Mouse (Mus musculus) layer of hippocampus, adult 2 months (tissue): ENCODE results near the gene Chst1. TPM values are rescaled to one million over a fixed set of nuclear protein-coding genes. Genes with fewer than 3 reads are reported as not detected.

Experiments
- DNase-seq, 2 experiments: peaks; one replicate each; pipeline ENCODE4 v3.0.0; 2022; ENCODE audit warnings: low spot score in 2 of 2
- H3K27ac ChIP-seq: fragments of 200-600 bp; 2 replicates; pipeline ENCODE4 v1.8.1; 2022
- H3K4me3 ChIP-seq: fragments of 200-600 bp; 2 replicates; pipeline ENCODE4 v1.8.1; 2022; ENCODE audit warnings: mild to moderate bottlenecking
- CTCF ChIP-seq: fragments of 200-600 bp; conservative IDR thresholded peaks from 2 replicates; pipeline ENCODE4 v1.8.1; 2022; ENCODE audit warnings: antibody characterized with exemption, mild to moderate bottlenecking, moderate library complexity
- total RNA-seq, 2 experiments: library from RNA; stranded (reverse); gene quantifications; 2 replicates each; pipeline ENCODE4 v1.2.3; 2021

Gene Chst1
- total RNA-seq, 2 experiments from 2014 or later = 295 to 314 TPM

DNA sequence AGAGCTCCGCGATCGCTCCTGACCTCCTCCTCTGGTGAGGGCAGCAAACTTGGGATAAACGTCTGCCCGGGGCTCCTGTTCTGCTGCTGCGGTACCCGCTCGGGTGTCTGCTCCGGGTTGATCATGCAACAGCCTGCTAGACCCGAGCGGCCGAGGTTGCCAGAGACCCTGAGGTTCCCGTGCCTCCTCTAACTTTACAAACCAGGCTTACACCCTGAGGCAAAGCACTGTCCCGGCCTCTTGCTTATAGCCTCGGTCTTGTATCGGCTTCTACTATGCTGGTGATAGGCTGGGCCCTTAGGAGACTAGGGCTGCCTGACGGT, 802 bp downstream of the Chst1 start:
- DNase-seq = no peak
- Histone ChIP-seq H3K27ac (peak overlapping the region; percentile 99), H3K4me3 (peak overlapping the region; percentile 75)
- TF ChIP-seq CTCF = no peak

DNA sequence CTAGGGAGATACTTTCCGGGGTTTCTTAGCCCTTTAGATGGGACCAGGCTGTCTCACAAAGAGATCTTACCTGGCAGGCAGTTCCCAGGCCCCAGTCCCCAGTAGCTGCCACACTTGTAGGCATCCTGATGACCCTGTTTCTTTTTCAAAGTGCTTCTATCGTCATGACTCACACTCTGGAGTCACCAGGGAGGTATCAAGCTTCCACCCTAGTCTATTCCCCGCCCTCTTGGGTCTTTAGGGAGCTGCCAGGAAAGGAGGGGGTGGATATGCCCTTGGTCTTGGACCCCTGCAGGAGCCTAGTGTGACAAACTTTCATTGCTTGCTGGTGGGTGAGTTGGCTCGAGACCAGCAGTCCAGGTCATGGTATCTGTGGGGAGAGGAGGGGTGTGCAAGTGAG, 1.7 kb downstream of the Chst1 start:
- peak overlapping the region; percentile 75 for H3K4me3 ChIP-seq
- peak overlapping the region; percentile 99 for H3K27ac ChIP-seq
- DNase-seq = no peak
- no peak for TF ChIP-seq CTCF

DNA sequence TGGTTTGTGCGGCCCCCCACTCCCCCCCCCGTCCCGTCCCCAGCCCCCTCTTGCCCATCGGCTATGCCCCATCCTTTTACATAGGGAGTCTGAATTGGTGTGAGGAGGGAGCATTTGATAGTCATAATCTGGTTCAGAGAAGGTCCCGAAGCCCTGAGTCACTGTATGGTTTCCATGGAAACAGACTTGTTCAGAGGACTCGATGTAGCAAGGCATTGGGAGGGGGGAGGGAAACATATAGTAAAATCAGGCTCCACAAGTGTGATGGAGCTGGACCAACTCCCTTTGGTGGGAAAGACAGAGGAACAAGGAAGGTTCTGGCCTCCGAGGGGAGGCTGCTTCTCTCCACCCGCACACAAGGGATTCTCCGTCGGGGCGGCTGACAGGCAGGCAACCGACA, 2.6 kb downstream of the Chst1 start:
- DNase-seq = no peak
- H3K27ac ChIP-seq = peak overlapping the region; percentile 99
- H3K4me3 ChIP-seq = peak overlapping the region; percentile 75
- no peak for TF ChIP-seq CTCF

DNA sequence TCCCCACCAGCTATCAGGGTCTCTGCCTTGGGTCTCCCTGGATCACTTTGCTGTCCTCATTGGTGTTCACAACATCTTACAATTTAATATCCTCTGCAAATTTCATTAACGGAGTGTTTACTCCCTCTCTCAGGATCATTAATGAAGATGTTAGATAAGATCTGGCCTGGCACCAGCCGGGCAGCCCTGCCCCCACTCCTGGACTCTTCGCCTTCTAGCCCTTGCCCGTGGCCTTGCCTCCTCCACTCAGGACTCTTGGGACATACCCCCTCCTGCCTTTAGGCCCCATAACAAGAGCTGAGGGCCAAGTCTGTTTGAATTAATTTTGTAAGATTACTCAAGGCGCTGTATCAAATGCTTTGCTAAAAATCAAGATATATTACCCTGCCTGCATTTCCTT, 4.1 kb downstream of the Chst1 start:
- peak overlapping the region; percentile 75 for H3K4me3 ChIP-seq
- DNase-seq = no peak
- peak overlapping the region; percentile 99 for H3K27ac ChIP-seq
- TF ChIP-seq CTCF = no peak

DNA sequence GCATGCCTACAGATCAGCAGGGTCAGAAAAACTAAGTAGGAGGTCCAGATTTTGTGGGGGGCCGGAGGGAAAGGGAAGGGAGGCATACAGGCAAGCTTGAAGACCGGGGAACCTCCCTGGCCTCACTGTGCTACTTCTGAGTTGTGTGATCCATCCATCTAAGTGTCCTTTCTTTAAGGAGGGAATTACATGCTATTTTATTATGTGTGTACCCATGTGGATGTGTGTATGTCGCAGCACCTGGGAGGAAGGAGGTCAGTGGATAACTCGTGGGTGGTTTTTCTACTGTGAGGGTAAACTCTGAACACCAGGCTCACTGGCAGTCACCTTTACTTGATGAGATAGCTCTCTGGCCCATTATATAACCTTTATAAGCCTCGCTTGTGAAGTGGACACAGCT, 5.1 kb downstream of the Chst1 start:
- H3K4me3 ChIP-seq = peak overlapping the region; percentile 75
- no peak for DNase-seq
- TF ChIP-seq CTCF = no peak
- H3K27ac ChIP-seq = peak overlapping the region; percentile 99

DNA sequence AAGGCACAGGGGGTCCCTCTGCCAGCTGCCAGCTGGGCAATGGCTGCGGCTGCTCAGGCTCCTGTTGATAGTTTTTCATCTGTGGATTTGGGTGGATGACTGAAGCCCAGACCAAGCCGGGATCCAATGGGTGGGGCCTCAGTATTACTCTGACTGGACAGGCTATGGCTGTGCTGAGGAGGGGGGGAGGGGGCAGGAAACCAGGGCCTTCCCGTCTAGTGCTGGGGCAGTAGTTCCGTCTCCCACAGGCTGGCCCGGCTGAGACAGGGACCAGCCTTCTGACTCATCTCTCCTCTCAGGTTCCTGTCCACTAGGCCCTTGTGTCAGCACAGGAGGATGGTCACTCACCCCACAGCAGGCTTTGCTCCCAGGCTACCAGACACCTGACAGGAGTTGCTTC, 6.5 kb downstream of the Chst1 start:
- Histone ChIP-seq H3K27ac (peak overlapping the region; percentile 99), H3K4me3 (peak overlapping the region; percentile 75)
- DNase-seq = no peak
- no peak for TF ChIP-seq CTCF

DNA sequence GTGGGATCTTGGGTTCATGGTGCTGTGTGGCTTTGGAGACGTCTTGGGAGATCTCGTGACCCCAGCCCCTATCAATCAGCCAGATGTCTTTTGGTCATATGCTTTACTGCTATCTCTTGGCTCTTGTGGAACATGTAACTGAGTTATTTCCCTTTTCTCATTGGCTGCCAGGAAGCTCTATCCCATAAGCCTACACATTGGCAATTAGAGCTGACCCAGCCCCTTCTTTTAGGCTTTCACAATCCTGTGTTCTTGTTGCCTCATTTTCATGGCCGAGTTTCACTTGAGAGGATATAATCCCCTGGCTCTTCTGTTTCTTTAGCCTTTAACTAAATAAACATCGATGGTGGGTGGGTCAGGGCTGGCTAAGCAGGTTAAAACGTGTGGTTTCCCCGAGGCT, 7.6 kb downstream of the Chst1 start:
- no peak for DNase-seq
- H3K27ac ChIP-seq = peak overlapping the region; percentile 99
- H3K4me3 ChIP-seq = no peak overlapping the region
- no peak for TF ChIP-seq CTCF

DNA sequence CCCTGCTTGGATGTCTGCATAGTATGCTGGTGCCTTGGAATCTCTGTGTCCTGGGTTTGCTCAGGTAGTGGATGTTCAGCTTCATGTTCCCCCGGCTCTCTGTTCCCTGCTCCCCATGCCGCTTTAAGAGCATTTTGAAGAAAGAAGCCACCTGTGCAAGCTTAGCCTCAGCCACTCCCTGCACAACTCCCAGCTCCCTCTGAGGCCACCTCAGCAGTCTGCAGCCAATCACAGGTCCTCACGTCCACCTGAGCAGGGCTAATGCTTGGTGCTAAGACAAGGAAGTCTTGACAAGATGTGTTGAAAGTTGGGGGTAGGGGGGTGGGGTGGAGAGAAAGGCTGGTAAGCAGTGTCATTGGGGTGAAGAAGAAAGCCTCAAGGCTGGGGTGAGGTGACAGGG, 8.1 kb downstream of the Chst1 start:
- no peak for TF ChIP-seq CTCF
- H3K27ac ChIP-seq = peak overlapping the region; percentile 99
- no peak overlapping the region for H3K4me3 ChIP-seq

DNA sequence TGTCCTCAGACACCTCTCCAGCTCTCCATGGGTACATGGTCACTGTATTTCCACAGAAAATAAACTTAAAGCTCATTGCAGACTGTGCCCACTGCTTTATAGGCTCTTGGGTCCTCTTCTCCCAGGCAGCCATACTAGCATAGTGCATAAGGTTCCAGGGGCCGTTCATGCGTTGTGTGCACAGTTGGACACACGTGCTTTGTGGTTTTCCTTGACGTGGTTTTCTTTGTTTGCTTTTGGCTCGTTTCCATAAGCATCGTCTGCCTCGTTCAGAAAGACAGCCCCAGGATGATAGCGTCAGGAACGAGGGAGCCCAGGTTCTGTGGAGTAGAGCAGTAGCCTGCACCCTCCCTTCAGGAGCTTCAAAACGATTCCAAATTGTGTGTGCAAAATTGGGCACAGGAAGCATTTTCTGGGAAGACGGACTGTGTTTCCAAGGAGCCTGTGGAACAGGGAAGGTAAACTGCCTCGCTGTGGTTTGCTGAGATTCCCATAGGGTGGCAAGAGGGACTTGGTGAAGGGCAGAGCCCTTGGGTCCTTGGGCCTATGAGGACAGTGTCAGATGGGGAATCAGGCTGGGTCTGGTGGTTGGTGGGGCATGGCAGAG, 8.6 kb downstream of the Chst1 start:
- Histone ChIP-seq H3K27ac (peak overlapping the region; percentile 99), H3K4me3 (no peak overlapping the region; the same call in 1 of the 2 replicates)
- DNase-seq = no peak
- no peak for TF ChIP-seq CTCF

More for the DNA sequence above, 8.1 kb downstream of the Chst1 start:
- DNase-seq = no peak

DNA sequence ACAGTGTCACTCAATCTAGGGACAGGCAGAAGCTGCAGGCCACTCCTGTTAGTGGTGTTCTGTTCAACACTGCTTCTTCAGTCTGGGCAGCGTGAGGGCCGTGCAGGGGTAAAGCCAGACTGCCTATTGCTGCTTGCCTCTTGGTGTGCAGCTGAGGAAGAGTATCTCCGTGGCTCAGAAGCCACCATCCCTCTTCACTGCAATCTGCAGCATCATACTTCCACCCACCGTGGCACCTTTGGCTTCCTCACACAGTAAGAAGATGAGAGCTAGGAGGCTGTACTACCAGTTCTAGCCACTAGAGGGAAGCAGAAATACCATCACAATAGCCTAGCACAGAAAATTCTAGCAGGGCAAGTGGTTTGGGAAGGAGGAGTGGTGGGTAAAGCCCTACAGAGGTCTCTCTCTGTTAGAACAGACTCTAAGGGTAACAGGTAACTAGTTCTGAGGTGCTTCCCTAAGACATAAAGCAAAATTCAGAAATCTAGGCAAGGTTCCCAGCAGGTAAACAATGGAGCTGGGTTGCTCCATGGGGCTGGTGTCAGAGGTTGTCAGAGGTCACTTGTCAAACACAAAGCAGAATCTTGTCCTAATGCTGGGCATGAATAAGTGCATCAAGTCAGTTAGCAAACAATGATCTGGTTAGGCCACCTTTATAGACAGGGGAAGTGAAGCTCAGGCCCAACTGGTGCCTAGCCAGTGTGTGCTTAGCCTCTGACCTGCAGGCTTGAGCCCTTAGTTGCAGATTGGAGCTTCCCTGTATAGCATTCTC, 9.5 kb downstream of the Chst1 start:
- peak; percentile 99 for TF ChIP-seq CTCF
- DNase-seq = peak; percentile 74 to 75
- no peak overlapping the region for H3K4me3 ChIP-seq
- peak overlapping the region; percentile 99 for H3K27ac ChIP-seq

DNA sequence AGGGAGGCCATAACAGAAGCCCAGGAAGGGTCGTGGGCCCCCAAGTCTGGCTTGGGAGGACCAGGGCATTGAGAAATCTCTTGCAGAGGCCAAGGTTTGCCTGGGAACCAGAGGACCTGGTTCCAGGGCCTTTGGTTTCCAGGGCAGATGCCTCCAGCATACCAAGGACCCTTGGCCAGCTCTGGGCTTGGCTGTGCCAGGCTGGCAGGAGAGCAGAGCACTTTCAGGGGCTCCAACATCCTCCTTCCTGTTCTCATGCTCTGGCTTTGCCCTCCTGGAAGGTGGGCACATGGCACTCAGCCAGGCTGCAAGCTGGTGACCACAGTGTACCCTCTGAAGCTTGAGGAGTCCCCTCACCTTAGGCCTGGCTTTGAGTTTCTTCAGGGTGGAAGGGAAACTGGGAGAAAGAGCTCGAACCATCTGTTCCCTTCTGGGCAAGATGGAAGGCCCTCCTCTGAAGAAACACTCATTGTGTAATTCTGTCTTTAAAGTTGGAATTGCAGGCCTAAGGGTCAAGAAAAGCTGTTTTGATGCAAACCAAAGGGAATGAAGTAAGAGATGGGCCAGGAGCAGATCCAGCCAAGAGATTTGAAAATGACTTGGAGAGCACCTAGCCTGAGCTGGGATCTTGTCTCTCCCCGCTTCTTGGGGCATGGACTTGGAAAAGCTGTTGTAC, 10.3 kb downstream of the Chst1 start:
- no peak for TF ChIP-seq CTCF
- peak overlapping the region; percentile 99 for H3K27ac ChIP-seq
- DNase-seq = peak; percentile 55 to 74
- no peak overlapping the region for H3K4me3 ChIP-seq

DNA sequence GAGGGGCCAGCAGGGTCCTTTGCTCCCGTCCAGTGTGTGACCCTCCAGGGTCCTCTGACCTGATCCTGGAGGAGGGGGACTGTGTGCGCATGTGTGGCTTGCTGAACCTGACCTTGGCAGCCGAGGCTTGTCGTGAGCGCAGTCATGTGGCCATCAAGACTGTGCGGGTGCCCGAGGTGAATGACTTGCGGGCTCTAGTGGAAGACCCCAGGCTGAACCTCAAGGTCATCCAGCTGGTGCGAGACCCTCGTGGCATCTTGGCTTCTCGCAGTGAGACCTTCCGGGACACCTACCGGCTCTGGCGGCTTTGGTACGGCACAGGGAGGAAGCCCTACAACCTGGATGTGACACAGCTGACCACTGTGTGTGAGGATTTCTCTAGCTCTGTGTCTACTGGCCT, 14.1 kb downstream of the Chst1 start:
- no peak for DNase-seq
- Histone ChIP-seq H3K27ac (peak overlapping the region; percentile 99), H3K4me3 (no peak overlapping the region)
- no peak for TF ChIP-seq CTCF

DNA sequence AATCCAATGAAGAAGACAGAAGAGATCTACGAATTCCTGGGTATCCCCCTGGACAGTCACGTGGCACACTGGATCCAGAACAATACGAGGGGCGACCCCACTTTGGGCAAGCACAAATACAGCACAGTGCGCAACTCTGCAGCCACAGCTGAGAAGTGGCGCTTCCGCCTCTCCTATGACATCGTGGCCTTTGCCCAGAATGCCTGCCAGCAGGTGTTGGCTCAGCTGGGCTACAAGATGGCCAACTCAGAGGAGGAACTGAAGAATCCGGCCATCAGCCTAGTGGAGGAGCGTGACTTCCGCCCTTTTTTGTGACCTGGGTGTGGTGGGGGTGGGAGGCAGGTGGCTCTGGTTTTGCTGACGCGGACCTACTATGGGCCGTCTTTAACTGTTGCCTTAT, 14.6 kb downstream of the Chst1 start:
- no peak for TF ChIP-seq CTCF
- no peak overlapping the region for H3K4me3 ChIP-seq
- DNase-seq = no peak
- peak overlapping the region; percentile 99 for H3K27ac ChIP-seq
